Mouse (Mus musculus) lung, postnatal 25 days (tissue): ENCODE results near the gene Add1.

Experiments used
- DNase-seq: peaks from one replicate; pipeline ENCODE4 v3.0.0; 2022; ENCODE audit warnings: low spot score

Add1 gene

DNA sequence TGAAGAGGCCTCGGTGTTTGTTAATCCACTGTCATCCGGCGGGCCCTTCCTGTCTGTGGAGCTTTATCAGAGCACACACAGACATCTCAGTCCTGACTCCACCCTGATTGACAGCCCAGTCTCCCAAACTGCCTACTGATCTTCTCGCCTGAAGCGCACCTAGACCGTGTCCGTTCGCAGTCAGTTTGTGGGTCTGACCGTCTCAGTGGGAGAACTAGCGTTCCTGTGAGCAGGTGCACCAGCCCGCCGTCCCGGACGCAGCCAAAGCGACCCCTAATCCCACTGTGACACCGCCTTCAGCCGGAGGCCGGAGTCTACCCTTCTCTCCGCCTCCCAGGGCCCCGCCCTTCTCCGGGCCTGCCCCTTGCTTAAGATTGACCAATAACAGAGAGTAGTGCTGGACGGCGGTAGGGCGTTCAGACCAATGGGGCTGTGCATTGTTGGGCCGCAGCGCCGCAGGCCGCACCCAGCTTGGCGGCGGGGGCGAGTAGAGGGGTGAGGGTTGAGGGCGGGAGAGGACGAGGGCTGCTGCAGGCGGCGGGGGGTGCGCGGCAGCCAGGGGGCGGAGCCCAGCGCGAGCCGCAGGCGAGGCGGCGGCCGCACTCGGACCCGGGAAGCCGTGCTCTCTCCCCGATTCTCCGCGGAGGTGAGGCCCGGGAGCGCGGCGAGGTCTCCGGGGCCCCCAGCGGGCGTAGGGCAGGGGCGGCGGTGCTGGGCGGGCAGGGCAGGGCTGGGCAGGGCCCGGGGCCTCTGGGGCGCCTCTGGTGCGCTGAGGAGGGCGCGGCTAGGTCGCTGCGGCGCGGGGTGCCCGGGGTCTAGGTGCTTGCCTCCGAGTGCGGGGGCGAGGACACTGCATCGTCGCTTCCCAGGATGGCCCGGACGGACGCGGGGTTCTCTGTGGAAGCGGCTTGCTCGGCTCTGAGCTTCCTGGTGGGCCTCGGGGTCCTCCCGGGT is at the start of gene Add1:
Add1 (plus strand) TSS at position 397 of the 954 bp plus-strand sequence.
- peak; percentile 97 for DNase-seq

DNA sequence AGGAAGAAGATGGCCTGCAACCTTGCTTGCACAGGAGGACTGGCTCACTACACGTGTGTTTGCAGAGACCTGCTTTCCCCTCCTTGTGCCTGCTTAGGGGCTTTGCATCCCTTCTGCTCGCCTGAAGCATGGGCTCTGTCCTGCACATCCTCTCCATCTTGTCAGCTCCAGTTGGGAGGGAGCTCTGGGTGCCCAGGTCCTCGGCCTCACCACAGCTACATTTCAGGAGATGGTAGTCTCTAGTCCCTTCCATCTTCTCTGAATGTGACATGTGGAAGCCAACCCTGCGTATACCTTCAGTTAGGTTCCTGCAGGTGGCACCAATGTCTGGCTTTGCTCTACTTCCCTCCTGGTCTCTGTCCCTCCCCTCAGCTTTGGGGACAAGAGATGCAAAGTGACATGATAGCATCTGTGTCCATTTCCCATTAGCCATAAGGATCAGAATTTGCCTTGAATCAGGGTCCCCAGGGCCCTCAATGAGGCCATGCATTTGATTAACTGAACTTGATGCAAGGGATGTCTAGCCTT is 49.4 kb upstream of the Add1 start:
- no peak for DNase-seq

DNA sequence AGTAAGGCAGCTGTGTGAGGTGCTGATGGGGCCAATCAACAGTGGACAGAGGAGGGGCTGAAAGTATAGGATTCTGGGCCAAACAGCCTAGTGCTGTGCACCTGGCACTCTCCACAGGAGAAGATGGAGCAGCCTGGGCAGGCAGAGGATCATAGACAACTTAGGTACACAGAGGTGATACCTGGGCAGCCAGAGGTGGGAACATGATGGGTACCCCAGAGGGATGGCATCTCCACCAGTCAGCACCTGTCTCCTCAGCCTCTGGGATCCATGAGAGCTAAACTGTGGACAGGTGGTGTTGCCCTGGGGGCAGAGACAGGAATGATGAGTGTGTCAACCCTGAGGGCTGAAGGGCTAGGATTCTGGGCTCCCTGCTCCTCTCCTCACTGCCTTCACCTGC is 49.0 kb upstream of the Add1 start:
- DNase-seq = no peak

DNA sequence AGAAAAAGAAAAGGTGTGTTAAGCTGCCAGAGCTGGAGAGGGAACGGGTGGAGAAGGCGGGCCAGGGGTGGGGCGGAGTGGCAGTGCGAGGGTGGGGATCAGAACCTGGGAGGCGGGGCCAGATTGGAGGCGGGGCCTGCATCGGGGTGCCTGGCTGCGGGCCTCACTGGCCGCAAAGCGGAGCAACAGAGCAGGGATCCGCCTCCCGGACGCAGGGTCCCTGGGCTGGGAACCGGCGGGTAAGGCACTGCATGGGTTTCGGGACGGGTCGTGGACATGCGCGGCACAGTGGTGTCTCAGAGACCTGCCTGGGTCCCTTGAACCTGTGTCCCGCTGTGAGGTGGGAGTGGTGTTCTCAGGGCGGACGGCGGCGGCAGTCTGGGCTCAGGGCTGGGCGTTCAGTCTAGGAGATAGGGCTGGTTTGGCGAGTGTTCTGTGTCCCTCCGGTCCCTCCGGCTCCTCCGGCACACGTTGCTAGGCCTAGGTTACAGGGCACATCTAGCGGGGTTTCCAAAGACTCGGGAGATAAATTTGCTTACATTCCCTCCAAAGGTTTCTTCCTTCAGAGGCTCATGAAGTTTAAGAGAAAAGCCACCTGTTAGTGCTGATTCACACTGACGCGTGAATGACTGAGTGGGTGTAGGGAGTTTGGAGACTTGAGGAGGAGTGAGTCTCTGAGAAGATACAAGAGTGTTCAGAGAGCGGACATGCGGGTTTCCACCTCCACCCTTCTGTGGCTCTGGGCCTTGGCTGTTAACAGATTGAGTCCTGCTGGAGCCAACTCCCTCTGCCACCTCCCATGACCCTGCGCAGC is 47.6 kb upstream of the Add1 start, which contains the start of gene Sh3bp2:
Sh3bp2 (plus strand) TSS at position 176 of the 814 bp plus-strand sequence.
- DNase-seq = peak; percentile 96

DNA sequence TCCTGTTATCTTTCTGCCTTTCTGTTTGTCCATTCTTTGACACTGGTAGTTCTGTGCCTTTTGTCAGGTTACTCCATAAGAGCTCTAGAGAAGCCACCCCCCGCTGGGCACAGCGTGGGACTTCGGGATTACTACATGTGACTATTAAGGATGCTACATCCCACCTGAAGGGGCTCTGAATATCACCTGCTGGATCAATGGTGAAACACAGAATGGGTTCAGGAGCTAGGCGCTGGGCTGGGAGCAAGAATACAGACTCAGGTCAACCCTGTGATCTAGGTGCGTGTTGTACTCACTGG is 47.0 kb upstream of the Add1 start:
- no peak for DNase-seq

DNA sequence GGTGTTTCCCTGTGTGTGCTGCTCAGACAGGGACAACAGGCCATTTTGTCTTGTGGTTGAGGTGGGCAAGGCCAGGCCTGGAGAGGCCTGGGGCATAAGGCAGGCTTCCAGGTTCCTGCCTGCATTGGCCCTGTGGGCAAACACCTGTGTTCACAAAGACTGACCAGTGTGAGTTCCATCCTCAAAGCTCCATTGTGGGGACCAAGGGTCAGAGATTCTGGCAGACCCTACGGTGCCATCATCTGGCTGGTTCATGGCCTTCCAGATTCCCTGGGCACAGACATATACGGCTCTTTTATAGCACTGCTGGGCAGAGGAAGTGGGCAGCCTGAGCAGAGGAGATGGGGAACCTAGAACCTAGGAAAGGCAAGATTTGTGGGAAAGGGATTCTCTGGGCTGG is 46.1 kb upstream of the Add1 start:
- DNase-seq = no peak

DNA sequence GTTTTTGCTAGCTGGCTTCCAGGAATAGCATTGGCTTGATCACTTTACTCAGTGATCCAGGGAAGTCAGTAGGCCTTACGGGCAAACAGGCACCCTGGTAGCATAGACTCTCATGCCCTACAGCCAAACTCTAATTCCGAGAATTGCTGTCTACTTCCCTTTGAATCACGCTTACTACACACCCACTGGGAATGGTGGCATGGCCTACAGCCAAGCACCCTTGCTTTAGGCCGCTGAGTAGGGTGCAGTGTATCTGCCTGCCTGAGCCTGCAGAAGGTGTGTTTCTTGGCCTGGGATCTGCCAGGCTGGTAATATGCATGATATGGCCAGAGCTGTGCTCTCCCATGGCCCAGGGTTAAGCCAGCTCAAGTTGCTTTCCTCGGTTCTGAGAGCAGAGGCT is 44.7 kb upstream of the Add1 start:
- DNase-seq = no peak

DNA sequence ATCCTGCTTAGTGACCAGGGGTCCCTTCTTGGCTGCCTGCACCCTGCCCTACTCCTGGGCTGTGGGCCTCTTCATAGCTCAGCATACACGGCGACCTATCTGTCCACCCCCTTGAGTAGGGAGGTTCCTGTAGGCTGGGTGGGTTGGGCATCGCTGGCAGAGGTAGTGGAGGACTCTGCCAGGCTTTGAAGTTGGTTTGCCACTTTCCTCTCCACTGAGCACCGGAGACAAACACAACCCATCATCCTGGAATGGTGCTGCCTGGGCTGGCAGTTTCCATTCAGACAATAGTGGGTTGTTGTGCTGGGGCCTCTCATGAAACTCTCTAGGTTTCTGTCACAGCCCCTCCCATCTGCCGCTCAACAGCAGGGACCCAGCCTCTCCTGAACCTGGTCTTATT is 43.3 kb upstream of the Add1 start:
- DNase-seq = no peak

DNA sequence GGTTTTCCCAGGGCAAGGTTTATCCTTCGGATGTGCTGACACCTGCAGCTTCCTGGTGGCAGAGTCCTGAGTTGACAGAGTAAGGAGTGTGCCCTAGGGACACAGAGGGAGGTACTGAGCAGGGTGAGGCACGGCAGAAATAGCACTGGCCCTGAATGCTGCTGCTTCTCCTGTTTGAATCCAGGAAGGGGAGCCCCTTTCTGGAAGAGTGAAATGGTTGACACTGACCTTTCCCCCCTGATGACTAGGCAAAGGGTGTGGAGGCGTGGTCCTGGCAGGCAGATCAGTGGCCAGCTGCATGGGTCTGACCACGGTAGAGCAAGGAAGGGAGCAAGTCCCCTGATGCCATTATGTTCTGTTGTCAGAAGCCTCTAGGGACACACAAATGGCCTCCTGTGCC is 42.8 kb upstream of the Add1 start:
- no peak for DNase-seq

DNA sequence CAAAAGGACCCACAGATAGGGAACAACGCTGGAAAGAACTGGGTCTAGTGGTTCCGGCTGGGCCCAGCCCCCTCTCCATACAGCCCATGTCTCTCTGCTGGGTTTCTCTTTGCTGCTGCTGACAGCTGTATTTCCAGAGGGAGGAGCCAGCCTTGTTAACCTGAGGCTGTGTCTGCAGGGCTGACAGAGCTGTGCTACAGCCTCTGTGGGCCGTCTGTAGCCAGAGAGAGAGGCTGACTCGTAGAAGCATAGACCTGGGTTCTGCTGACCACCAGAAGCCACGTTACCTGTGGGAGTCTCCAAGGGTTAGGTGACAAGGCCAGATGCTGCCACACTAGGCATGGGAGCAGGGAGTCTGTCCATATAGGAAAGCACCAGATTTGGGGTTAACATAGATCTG is 40.4 kb upstream of the Add1 start:
- DNase-seq = no peak

DNA sequence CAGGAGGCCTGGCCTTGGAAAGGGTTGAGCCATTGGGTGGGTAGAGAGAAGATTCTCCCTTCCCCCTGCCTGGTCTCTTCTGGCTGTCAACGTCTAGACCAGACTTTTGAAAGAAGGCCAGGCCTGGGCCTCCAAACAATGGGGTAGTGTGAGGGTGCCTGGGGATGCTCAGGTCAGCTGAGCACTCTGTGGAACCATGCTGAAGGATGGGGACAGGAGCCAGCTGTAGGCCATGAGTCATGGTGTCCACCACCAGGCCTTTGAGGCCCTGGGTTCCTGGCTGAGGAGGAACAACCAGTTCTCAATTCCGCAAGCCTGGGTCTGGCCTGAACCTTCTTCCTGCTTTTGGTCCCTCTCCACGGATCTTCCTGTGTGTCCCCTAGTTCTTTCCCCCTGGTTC is 39.6 kb upstream of the Add1 start:
- peak; percentile 43 for DNase-seq

DNA sequence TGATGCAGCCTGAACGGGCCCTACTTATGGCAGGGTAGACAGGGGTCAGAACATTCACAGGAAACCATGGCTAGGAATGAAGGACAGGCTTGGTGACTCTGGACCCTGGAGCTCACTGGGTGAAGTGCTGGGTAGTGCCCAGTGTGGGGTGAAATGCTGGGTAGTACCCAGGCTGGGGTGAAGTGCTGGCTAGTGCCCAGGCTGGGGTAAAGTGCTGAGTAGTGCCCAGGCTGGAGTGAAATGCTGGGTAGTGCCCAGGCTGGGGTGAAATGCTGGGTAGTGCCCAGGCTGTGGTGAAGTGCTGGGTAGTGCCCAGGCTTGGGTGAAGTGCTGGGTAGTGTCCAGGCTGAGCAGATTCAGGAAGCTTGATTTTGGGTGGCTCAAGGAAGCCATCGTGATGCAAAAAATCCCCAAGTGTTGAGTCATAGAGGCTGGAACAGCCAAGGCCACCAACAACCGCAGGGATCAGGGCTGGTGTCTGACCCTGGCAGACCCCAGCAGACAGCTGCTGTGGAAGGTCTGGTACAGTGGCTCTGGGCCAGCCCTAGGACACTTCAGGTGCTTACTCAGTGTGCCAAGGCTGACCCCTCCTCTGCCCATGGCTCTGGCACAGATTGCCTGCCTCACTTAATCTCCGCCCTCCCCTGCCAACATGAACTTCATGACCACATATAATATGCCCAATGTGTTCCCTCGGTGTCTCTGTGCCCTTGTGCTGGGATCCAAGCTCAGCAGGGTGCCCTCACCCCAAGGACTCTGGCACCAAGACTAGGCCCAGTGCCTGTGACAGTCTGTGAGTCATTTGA is 38.5 kb upstream of the Add1 start:
- peak; percentile 35 for DNase-seq

DNA sequence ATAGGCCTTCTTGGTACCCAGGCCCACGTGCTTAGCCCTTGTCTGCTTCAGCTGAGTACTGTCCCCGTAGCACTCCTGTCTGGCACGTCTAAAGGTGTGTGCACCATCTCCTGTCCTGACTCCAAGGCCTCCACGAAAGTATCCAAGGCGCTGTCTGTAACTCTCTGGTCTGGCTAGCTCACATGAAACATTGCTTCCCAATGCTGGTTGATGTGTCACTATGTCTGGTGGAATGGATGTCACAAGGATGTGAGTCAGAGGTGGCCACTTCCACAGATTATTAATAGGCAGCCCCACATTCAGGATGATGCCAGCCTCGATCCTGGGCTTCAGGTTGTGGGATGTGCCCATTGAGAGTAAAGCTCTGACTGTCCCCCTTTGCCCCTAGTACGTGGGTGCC is 37.6 kb upstream of the Add1 start:
- DNase-seq = no peak

DNA sequence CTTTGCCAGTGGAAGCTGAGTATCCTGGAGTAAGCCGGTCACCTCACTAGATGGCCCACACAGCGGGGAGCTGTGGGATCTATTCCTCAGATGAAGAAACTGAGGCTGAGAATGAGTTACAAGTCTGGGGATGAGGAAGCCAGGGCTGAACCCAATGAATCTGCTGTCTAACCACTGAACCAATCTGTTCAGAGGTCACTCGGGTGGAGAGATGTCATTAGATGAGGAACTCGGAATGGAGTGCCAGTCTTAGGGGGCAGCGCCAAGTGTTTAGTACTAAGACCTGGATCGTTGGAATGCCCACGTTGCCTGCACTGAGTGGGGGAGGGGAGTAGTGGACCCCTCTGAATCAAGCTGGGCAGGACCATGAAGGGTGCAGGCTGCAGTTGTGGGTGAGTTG is 35.4 kb upstream of the Add1 start:
- DNase-seq = no peak

DNA sequence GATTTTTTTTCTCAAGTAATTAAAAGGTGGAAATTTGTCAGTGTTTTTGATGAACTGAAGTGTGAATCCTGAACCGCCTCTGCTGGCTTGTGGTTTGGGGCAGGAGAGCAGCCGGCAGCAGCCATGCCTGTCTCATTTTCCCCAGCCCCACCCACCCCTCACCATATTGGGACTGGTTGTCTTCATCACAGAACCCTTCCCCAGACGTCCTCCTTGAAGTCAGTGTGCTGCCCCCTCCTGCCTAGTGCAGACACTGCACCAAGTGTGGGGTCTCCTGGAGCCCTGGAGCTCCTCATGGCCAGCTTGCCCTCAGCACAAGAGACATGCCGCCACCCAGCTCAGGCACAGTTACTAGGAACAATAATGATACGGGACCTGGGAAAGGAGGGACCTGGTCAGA is 34.9 kb upstream of the Add1 start:
- peak; percentile 46 for DNase-seq

DNA sequence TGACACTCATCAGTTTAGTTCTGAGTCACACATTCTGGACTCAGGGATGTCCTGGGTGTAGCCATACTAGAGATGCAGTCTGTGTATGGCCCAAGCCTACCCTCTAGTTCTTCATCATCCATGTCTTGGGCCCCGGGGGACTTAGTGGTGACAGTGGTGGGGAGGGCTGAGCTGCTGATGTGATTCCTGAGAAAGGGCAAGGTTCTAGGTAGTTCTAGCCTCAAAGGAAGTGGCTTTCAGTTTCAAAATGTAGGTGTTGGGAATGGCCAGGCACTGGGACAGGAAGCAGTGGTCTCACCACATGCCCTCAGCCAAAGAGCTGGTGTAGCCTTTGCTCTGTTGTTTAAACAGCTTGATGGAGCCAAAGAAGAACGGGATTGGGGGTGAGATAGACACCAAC is 34.3 kb upstream of the Add1 start:
- DNase-seq = no peak

DNA sequence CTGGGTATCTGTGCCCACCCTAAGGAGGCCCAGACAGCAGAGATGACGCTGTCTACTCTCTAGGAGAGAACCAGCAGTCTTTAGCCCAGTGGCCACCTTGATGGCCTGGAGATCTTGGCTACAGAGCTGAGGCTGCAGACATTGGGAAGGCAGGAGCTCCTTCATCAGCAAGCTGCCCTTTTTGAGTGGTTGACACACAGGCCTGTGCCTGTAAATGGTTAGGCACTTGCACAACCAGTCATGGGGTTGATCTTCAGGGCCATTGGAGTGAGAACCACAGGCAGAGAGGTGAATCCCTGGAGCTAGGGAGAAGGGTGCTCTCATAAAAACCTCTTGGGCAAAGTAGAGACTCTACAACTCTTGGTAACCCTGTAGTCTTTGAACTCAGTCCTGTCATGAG is 31.3 kb upstream of the Add1 start:
- no peak for DNase-seq

DNA sequence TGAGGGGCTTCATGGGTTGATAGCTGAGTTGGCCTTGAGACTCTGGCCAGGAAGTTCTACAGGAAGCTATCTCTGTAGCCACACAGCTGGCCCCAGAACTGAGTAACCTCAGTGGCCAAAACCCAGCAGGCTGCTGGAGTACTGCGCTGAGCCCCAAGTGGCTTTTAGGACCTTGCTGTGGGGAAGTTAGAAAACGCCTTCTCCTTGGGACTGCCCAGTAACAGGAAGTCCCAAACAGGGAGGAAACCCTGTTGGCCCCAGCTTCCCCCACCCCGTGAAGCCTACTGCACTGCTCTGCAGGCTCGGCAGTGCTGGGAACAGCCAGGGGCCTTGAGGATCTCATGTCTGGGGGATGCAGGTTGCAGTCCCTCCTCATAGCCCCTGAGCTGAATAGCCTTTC is 30.4 kb upstream of the Add1 start:
- DNase-seq = peak; percentile 51

DNA sequence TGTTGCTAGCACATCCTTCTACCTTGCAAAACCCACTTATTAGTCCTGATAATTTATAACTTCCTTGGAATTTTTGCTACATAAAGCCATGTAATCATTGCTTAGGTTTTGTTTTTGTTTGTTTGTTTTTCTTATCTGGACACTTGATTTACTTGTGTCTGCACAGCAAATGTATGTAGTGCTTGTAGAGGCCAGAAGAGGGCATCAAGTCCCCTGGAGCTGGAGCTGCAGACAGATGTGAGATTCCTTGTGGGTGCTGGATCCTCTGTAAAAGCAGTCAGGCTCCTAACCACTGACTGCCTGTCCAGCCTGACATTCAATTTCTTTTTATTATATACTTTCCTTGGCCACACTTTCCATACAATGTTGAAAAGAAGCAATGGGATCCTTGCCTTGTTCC is 26.1 kb upstream of the Add1 start:
- peak; percentile 57 for DNase-seq

DNA sequence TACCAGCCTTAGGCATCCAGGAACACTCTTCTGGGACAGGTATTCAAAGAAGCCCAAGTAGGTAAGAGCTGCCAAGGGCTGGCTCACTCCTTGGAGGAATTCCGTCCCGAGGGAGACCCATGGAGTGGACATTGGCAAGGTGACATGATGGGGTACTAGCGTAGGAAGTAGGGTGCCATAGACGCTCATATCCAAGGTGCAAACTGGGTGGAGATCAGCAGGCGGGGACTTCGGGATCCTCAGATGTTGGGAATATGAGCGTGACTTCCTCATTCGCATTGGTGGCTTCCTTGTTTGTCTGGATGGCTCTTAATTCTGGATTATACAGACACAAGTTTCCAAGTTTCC is 24.4 kb upstream of the Add1 start:
- DNase-seq = no peak

DNA sequence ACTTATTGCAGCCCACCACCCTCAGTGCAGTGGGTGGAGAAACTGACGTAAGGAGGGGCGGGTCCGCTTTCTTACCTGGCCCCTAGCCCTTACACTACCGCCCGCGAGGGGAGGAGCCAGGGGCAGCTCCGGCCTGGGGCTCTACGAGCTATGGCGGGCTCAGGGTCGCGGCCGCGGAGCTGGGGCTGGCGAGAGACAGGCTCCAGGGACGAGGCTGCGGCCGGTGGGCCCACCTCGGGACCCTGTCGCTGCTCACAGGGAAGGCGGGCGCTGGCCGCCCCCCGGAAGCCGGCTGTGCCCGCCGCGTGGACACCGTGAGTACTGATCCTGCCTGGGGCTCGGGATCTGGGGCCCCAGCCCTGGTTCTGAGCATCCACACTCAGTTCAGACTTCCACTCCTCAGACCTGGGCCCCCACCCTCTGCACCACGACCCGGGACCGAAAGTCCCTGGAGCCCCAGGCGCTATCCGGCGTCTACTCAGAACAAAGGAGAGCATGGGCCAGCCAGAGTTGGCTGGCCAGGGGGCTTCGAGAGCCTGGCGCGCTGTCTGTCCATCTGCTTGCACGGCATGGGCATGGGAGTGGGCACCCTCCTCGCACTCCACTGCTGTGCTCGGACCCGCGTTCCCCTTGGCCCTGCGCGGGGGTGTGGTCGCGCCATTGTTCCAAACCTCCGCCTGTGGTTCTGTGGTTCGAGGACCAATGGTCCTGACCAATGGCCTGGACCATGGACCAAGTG is 23.8 kb upstream of the Add1 start:
- peak; percentile 38 for DNase-seq

DNA sequence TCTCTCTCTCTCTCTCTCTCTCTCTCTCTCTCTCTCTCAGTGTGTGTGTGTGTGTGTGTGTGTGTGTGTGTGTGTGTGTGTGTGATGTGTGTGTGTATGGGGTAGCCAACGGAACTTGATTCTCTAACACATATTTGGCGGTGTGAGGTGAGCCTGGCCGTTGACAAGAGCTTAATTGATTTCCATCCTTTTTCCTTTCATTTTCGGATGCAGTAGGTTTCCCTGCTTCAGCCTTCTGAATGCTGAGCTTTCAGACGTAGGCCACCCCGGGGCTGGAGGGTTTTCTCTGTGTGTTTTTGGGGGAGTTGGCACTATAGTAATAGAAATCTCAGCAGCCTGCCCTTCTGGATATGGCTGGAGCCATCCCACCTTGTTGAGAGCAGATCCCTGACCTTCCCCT is 23.2 kb upstream of the Add1 start:
- no peak for DNase-seq
